21 mouse cellular contexts compared by ENCODE assay signal in the genomic region with DNA sequence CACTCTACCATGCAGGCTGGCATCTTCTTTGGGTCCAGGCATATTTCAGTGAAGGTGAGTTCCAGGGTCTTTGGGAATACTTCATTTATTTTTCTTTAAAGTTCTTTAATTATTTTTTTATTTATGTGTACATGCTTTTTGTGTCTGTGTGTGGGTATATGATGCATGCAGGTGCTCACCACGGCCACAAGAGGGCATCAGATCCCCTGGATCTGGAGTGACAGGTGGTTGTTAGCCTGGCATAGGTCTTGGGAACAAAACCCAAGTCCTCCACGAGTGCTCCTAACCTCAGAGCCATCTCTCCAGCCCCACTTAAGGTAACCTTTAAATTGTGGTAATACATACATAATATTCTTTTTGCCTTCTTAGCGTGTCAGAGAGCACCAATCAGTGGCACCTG. TPM values are rescaled to one million over a fixed set of nuclear protein-coding genes. Genes with fewer than 3 reads are reported as not detected.
DNase-seq lines count a peak whose midpoint lies in the region; ATAC-seq and TF ChIP-seq lines count a peak whose summit lies in the region.
"Had no signal": no experiment of that assay in that cellular context is flagged by ENCODE, and none has a peak within 500 bp of the region (broad histone marks: within the 10 kb centered on the region; RNA-seq: fewer than 3 reads in every experiment).

No protein-coding gene starts in this region.

- intact Hi-C loops in heart, postnatal 10 days (cut with DNase I) = no loop called here

- no peak overlapping the region for H3K4me3 ChIP-seq in forebrain, postnatal 0 days (ENCODE audit: low read depth, low read length)
- H3K4me3 ChIP-seq in forebrain, embryonic 16.5 days (replicated peaks; ENCODE audit: low read length) = no peak overlapping the region
- H3K4me3 ChIP-seq in kidney, postnatal 0 days (replicated peaks; ENCODE audit: low read depth, low read length) = no peak overlapping the region
- no peak overlapping the region for H3K4me3 ChIP-seq in kidney, embryonic 14.5 days (ENCODE audit: low read length)
- no peak overlapping the region for H3K4me3 ChIP-seq in midbrain, postnatal 0 days (ENCODE audit: low read depth, low read length)
- no peak overlapping the region for H3K4me3 ChIP-seq in midbrain, embryonic 14.5 days (replicated peaks; ENCODE audit: low read depth, low read length)
- no peak overlapping the region for H3K4me3 ChIP-seq in stomach, postnatal 0 days (ENCODE audit: low read depth, low read length)
- H3K4me3 ChIP-seq: embryonic facial prominence, embryonic 10.5 days; heart, embryonic 10.5 days; limb, embryonic 12.5 days; myocyte had no signal

- no peaks in the 10 kb centered on the region for H3K36me3 ChIP-seq in forebrain, postnatal 0 days (ENCODE audit: insufficient read depth)
- H3K36me3 ChIP-seq in forebrain, embryonic 16.5 days (ENCODE audit: control insufficient read depth, insufficient read depth) = no peaks in the 10 kb centered on the region
- H3K36me3 ChIP-seq in kidney, postnatal 0 days (ENCODE audit: insufficient read depth, low read length) = no peaks in the 10 kb centered on the region
- no peaks in the 10 kb centered on the region for H3K36me3 ChIP-seq in kidney, embryonic 14.5 days (ENCODE audit: control insufficient read depth, insufficient read depth, low read length)
- no peaks in the 10 kb centered on the region for H3K36me3 ChIP-seq in midbrain, postnatal 0 days (ENCODE audit: insufficient read depth, low read length)
- no peaks in the 10 kb centered on the region for H3K36me3 ChIP-seq in midbrain, embryonic 14.5 days (ENCODE audit: control insufficient read depth, insufficient read depth, low read length)
- no peaks in the 10 kb centered on the region for H3K36me3 ChIP-seq in stomach, postnatal 0 days (ENCODE audit: control insufficient read depth, insufficient read depth, low read length)
- H3K36me3 ChIP-seq: embryonic facial prominence, embryonic 10.5 days; heart, embryonic 10.5 days; limb, embryonic 12.5 days had no signal

- WGBS in forebrain, postnatal 0 days = 78% methylated on average over 3 of the region's 3 CpGs
- 78% methylated on average over 3 of the region's 3 CpGs for WGBS in forebrain, embryonic 16.5 days
- 80% methylated on average over 3 of the region's 3 CpGs for WGBS in kidney, postnatal 0 days
- 76% methylated on average over 3 of the region's 3 CpGs for WGBS in kidney, embryonic 14.5 days
- 84% methylated on average over 3 of the region's 3 CpGs for whole genome bisulfite sequencing in midbrain, postnatal 0 days
- 76% methylated on average over 3 of the region's 3 CpGs for WGBS in midbrain, embryonic 14.5 days
- WGBS in stomach, postnatal 0 days = 74% methylated on average over 3 of the region's 3 CpGs

- no peak overlapping the region for H3K9ac ChIP-seq in forebrain, postnatal 0 days
- no peak overlapping the region for H3K9ac ChIP-seq in forebrain, embryonic 16.5 days (replicated peaks; ENCODE audit: low read depth, low read length)
- no peak overlapping the region for H3K9ac ChIP-seq in kidney, postnatal 0 days (ENCODE audit: low read depth, low read length)
- H3K9ac ChIP-seq in kidney, embryonic 14.5 days (ENCODE audit: low read depth, low read length) = no peak overlapping the region
- no peak overlapping the region for H3K9ac ChIP-seq in midbrain, postnatal 0 days (replicated peaks; ENCODE audit: low read length, poor library complexity, severe bottlenecking)
- no peak overlapping the region for H3K9ac ChIP-seq in midbrain, embryonic 14.5 days (replicated peaks; ENCODE audit: low read length)
- no peak overlapping the region for H3K9ac ChIP-seq in stomach, postnatal 0 days (ENCODE audit: low read length)
- H3K9ac ChIP-seq: limb, embryonic 12.5 days had no signal

- no peaks in the 10 kb centered on the region for H3K27me3 ChIP-seq in forebrain, postnatal 0 days (ENCODE audit: insufficient read depth, low read length)
- no peaks in the 10 kb centered on the region for H3K27me3 ChIP-seq in forebrain, embryonic 16.5 days (replicated peaks; ENCODE audit: control insufficient read depth, insufficient read depth, low read length)
- H3K27me3 ChIP-seq in kidney, postnatal 0 days (ENCODE audit: insufficient read depth, low read length) = no peaks in the 10 kb centered on the region
- no peaks in the 10 kb centered on the region for H3K27me3 ChIP-seq in kidney, embryonic 14.5 days (ENCODE audit: control insufficient read depth, insufficient read depth, low read length)
- H3K27me3 ChIP-seq in midbrain, postnatal 0 days (ENCODE audit: insufficient read depth, low read length) = no peaks in the 10 kb centered on the region
- H3K27me3 ChIP-seq in midbrain, embryonic 14.5 days (ENCODE audit: control insufficient read depth, insufficient read depth, low read length) = no peaks in the 10 kb centered on the region
- H3K27me3 ChIP-seq in stomach, postnatal 0 days (ENCODE audit: control insufficient read depth, insufficient read depth, low read length) = no peaks in the 10 kb centered on the region
- H3K27me3 ChIP-seq: limb, embryonic 12.5 days had no signal

- ATAC-seq in forebrain, postnatal 0 days = no peak
- no peak for ATAC-seq in forebrain, embryonic 16.5 days
- ATAC-seq in kidney, postnatal 0 days (replicated peaks; ENCODE audit: low FRiP score, low read depth) = no peak
- no peak for ATAC-seq in kidney, embryonic 14.5 days (ENCODE audit: low FRiP score, low TSS enrichment)
- no peak for ATAC-seq in midbrain, postnatal 0 days (ENCODE audit: low FRiP score)
- no peak for ATAC-seq in midbrain, embryonic 14.5 days (ENCODE audit: low FRiP score, low TSS enrichment)
- no peak for ATAC-seq in stomach, postnatal 0 days (ENCODE audit: low FRiP score, low TSS enrichment)

- no peaks in the 10 kb centered on the region for H3K4me1 ChIP-seq in forebrain, postnatal 0 days (ENCODE audit: insufficient read depth)
- no peaks in the 10 kb centered on the region for H3K4me1 ChIP-seq in forebrain, embryonic 16.5 days (replicated peaks; ENCODE audit: control insufficient read depth, insufficient read depth, low read length)
- H3K4me1 ChIP-seq in kidney, postnatal 0 days (replicated peaks; ENCODE audit: insufficient read depth, low read length) = no peaks in the 10 kb centered on the region; the same call in 1 of the 2 replicates
- H3K4me1 ChIP-seq in kidney, embryonic 14.5 days (ENCODE audit: control insufficient read depth, insufficient read depth, low read length) = no peaks in the 10 kb centered on the region
- H3K4me1 ChIP-seq in midbrain, postnatal 0 days (ENCODE audit: insufficient read depth, low read length) = no peaks in the 10 kb centered on the region
- 0 out of 2 replicates have a peak, but pooled peaks cover 3% of the 10 kb centered on the region for H3K4me1 ChIP-seq in midbrain, embryonic 14.5 days (ENCODE audit: control insufficient read depth, insufficient read depth, low read length)
- H3K4me1 ChIP-seq in stomach, postnatal 0 days (replicated peaks; ENCODE audit: control insufficient read depth, insufficient read depth) = no peaks in the 10 kb centered on the region
- H3K4me1 ChIP-seq: heart, embryonic 10.5 days had no signal

- no peak for DNase-seq in forebrain, postnatal 0 days
- DNase-seq in kidney, postnatal 0 days (ENCODE audit: low spot score) = no peak
- no peak for DNase-seq in midbrain, postnatal 0 days (ENCODE audit: low spot score)
- no peak for DNase-seq in midbrain, embryonic 14.5 days
- DNase-seq in stomach, postnatal 0 days (ENCODE audit: low spot score) = no peak
- DNase-seq in heart, postnatal 10 days = no peak
- DNase-seq: adrenal gland, postnatal 25 days; cerebellum, postnatal 36 days; gastrocnemius, postnatal 14 days; kidney, adult 8-10 months; thymus, postnatal 14 days had no signal

- no peak overlapping the region for H3K4me2 ChIP-seq in forebrain, postnatal 0 days (ENCODE audit: low read depth)
- H3K4me2 ChIP-seq in forebrain, embryonic 16.5 days (ENCODE audit: low read length) = no peak overlapping the region
- no peak overlapping the region for H3K4me2 ChIP-seq in kidney, postnatal 0 days (ENCODE audit: low read length)
- H3K4me2 ChIP-seq in kidney, embryonic 14.5 days (replicated peaks; ENCODE audit: low read depth, low read length) = no peak overlapping the region
- H3K4me2 ChIP-seq in midbrain, postnatal 0 days (ENCODE audit: low read depth, low read length, poor library complexity, severe bottlenecking) = no peak overlapping the region
- no peak overlapping the region for H3K4me2 ChIP-seq in midbrain, embryonic 14.5 days (ENCODE audit: low read length)
- no peak overlapping the region for H3K4me2 ChIP-seq in stomach, postnatal 0 days (replicated peaks; ENCODE audit: low read depth)
- H3K4me2 ChIP-seq: limb, embryonic 12.5 days had no signal

- H3K9me3 ChIP-seq in forebrain, postnatal 0 days (ENCODE audit: low read length) = no peaks in the 10 kb centered on the region
- no peaks in the 10 kb centered on the region; the same call in 1 of the 2 replicates for H3K9me3 ChIP-seq in forebrain, embryonic 16.5 days (ENCODE audit: control insufficient read depth, low read length)
- H3K9me3 ChIP-seq in kidney, postnatal 0 days (replicated peaks; ENCODE audit: low read length) = no peaks in the 10 kb centered on the region
- H3K9me3 ChIP-seq in kidney, embryonic 14.5 days (ENCODE audit: control insufficient read depth, low read length) = no peaks in the 10 kb centered on the region; the same call in 1 of the 2 replicates
- no peaks in the 10 kb centered on the region for H3K9me3 ChIP-seq in midbrain, postnatal 0 days (ENCODE audit: low read length)
- H3K9me3 ChIP-seq in midbrain, embryonic 14.5 days (ENCODE audit: control insufficient read depth, low read length) = no peaks in the 10 kb centered on the region
- H3K9me3 ChIP-seq in stomach, postnatal 0 days (ENCODE audit: control insufficient read depth, low read length) = no peaks in the 10 kb centered on the region
- H3K9me3 ChIP-seq: limb, embryonic 12.5 days had no signal

- TF ChIP-seq EP300 in stomach, postnatal 0 days (optimal IDR thresholded peaks at IDR 0.05) = no peak

- H3K27ac ChIP-seq in forebrain, postnatal 0 days (ENCODE audit: low read depth, low read length) = no peak overlapping the region
- H3K27ac ChIP-seq in forebrain, embryonic 16.5 days (ENCODE audit: low read length) = no peak overlapping the region
- no peak overlapping the region for H3K27ac ChIP-seq in kidney, postnatal 0 days
- no peak overlapping the region for H3K27ac ChIP-seq in kidney, embryonic 14.5 days (ENCODE audit: low read depth, low read length)
- no peak overlapping the region for H3K27ac ChIP-seq in midbrain, postnatal 0 days (ENCODE audit: low read depth, low read length)
- H3K27ac ChIP-seq in midbrain, embryonic 14.5 days (replicated peaks; ENCODE audit: low read depth, low read length) = no peak overlapping the region
- H3K27ac ChIP-seq in stomach, postnatal 0 days (replicated peaks) = no peak overlapping the region
- H3K27ac ChIP-seq: embryonic facial prominence, embryonic 10.5 days; heart, embryonic 10.5 days; limb, embryonic 12.5 days had no signal

- TF ChIP-seq CTCF in forebrain, postnatal 0 days (IDR thresholded peaks at IDR 0.05; ENCODE audit: low read depth) = peak; percentile 40
- peak; percentile 37; the same call in 1 of the 2 replicates for TF ChIP-seq CTCF in kidney, postnatal 0 days (IDR thresholded peaks at IDR 0.05; ENCODE audit: low read depth)
- TF ChIP-seq CTCF in midbrain, postnatal 0 days (IDR thresholded peaks at IDR 0.05) = peak; percentile 46; the same call in 1 of the 2 replicates
- TF ChIP-seq CTCF in stomach, postnatal 0 days (IDR thresholded peaks at IDR 0.05; ENCODE audit: low read depth) = peak; percentile 45

RNA-seq across cellular contexts. Expression of gene Kcng4, which starts 10.7 kb away (rescaled TPM):
- total RNA-seq in forebrain, postnatal 0 days (2014; rRNA removed) = 0.38 and 1.5 TPM in 2 replicates
- polyA plus RNA-seq in forebrain, postnatal 0 days (2015; fragmentation: Nextera tagmentation; extraction: Ambion mirVana) = 0.34 and 0.90 TPM in 2 replicates
- not detected in 2 replicates for polyA plus RNA-seq in forebrain, embryonic 16.5 days (2015; fragmentation: Nextera tagmentation; extraction: Ambion mirVana)
- polyA plus RNA-seq in kidney, postnatal 0 days (2015; fragmentation: Nextera tagmentation; extraction: Ambion mirVana) = 0.14 and 0.28 TPM in 2 replicates
- polyA plus RNA-seq in kidney, embryonic 14.5 days (2014; fragmentation: Nextera tagmentation; extraction: Ambion mirVana) = 0.22 TPM in 1 of 2 replicates, not detected in the other
- total RNA-seq in midbrain, postnatal 0 days (2014; rRNA removed) = 0.61 and 1.6 TPM in 2 replicates
- 0.27 and 0.28 TPM in 2 replicates for polyA plus RNA-seq in midbrain, postnatal 0 days (2015; fragmentation: Nextera tagmentation; extraction: Ambion mirVana)
- 0.15 and 0.55 TPM in 2 replicates for polyA plus RNA-seq in midbrain, embryonic 14.5 days (2014; fragmentation: Nextera tagmentation; extraction: Ambion mirVana)
- 0.49 and 0.52 TPM in 2 replicates for polyA plus RNA-seq in stomach, postnatal 0 days (2015; fragmentation: Nextera tagmentation; extraction: Ambion mirVana)
- under 1 TPM in 1 of 2 experiments, not detected in 1; 0.10 TPM for total RNA-seq in heart, postnatal 10 days (2021)
- total RNA-seq: hematopoietic stem cell, adult 5-6 weeks; neutrophil, adult 5-6 weeks had no signal
- polyA plus RNA-seq: heart, embryonic 10.5 days; myocyte had no signal

RNA-seq across cellular contexts. Expression of gene Wfdc1, which starts 20.0 kb away (rescaled TPM):
- 8.6 and 8.9 TPM in 2 replicates for total RNA-seq in forebrain, postnatal 0 days (2014; rRNA removed)
- polyA plus RNA-seq in forebrain, postnatal 0 days (2015; fragmentation: Nextera tagmentation; extraction: Ambion mirVana) = 8.3 and 9.0 TPM in 2 replicates
- 3.5 and 4.2 TPM in 2 replicates for polyA plus RNA-seq in forebrain, embryonic 16.5 days (2015; fragmentation: Nextera tagmentation; extraction: Ambion mirVana)
- polyA plus RNA-seq in kidney, postnatal 0 days (2015; fragmentation: Nextera tagmentation; extraction: Ambion mirVana) = 6.2 and 6.9 TPM in 2 replicates
- 1.8 and 1.9 TPM in 2 replicates for polyA plus RNA-seq in kidney, embryonic 14.5 days (2014; fragmentation: Nextera tagmentation; extraction: Ambion mirVana)
- total RNA-seq in midbrain, postnatal 0 days (2014; rRNA removed) = 8.5 and 13.5 TPM in 2 replicates
- 11.6 and 11.8 TPM in 2 replicates for polyA plus RNA-seq in midbrain, postnatal 0 days (2015; fragmentation: Nextera tagmentation; extraction: Ambion mirVana)
- 2.3 and 3.4 TPM in 2 replicates for polyA plus RNA-seq in midbrain, embryonic 14.5 days (2014; fragmentation: Nextera tagmentation; extraction: Ambion mirVana)
- polyA plus RNA-seq in stomach, postnatal 0 days (2015; fragmentation: Nextera tagmentation; extraction: Ambion mirVana) = 58.0 and 61.0 TPM in 2 replicates
- total RNA-seq in heart, postnatal 10 days (2021) = 10 to 100 TPM; 45.0 to 47.4 TPM
- total RNA-seq: hematopoietic stem cell, adult 5-6 weeks; neutrophil, adult 5-6 weeks had no signal
- polyA plus RNA-seq: limb, embryonic 12.5 days had no signal

RNA-seq across cellular contexts. Expression of gene Adad2, which starts 33.6 kb away (rescaled TPM):
- not detected in 2 replicates for total RNA-seq in forebrain, postnatal 0 days (2014; rRNA removed)
- 0.09 and 0.16 TPM in 2 replicates for polyA plus RNA-seq in forebrain, postnatal 0 days (2015; fragmentation: Nextera tagmentation; extraction: Ambion mirVana)
- not detected in 2 replicates for polyA plus RNA-seq in forebrain, embryonic 16.5 days (2015; fragmentation: Nextera tagmentation; extraction: Ambion mirVana)
- polyA plus RNA-seq in kidney, postnatal 0 days (2015; fragmentation: Nextera tagmentation; extraction: Ambion mirVana) = not detected in 2 replicates
- polyA plus RNA-seq in kidney, embryonic 14.5 days (2014; fragmentation: Nextera tagmentation; extraction: Ambion mirVana) = 0.29 TPM in 1 of 2 replicates, not detected in the other
- 0.33 and 1.0 TPM in 2 replicates for total RNA-seq in midbrain, postnatal 0 days (2014; rRNA removed)
- 0.22 and 0.23 TPM in 2 replicates for polyA plus RNA-seq in midbrain, postnatal 0 days (2015; fragmentation: Nextera tagmentation; extraction: Ambion mirVana)
- 0.21 and 0.32 TPM in 2 replicates for polyA plus RNA-seq in midbrain, embryonic 14.5 days (2014; fragmentation: Nextera tagmentation; extraction: Ambion mirVana)
- polyA plus RNA-seq in stomach, postnatal 0 days (2015; fragmentation: Nextera tagmentation; extraction: Ambion mirVana) = not detected in 2 replicates
- total RNA-seq in heart, postnatal 10 days (2021) = not detected
- total RNA-seq: adrenal gland, postnatal 25 days; gastrocnemius, postnatal 14 days; hematopoietic stem cell, adult 5-6 weeks; neutrophil, adult 5-6 weeks had no signal
- polyA plus RNA-seq: heart, embryonic 10.5 days; lung, embryonic 16.5 days; myocyte; stomach, embryonic 14.5 days had no signal

RNA-seq across cellular contexts. Expression of gene Taf1c, which starts 41.2 kb away (rescaled TPM):
- total RNA-seq in forebrain, postnatal 0 days (2014; rRNA removed) = 17.6 and 21.1 TPM in 2 replicates
- 10.1 and 10.9 TPM in 2 replicates for polyA plus RNA-seq in forebrain, postnatal 0 days (2015; fragmentation: Nextera tagmentation; extraction: Ambion mirVana)
- polyA plus RNA-seq in forebrain, embryonic 16.5 days (2015; fragmentation: Nextera tagmentation; extraction: Ambion mirVana) = 19.3 and 19.4 TPM in 2 replicates
- 8.3 and 8.7 TPM in 2 replicates for polyA plus RNA-seq in kidney, postnatal 0 days (2015; fragmentation: Nextera tagmentation; extraction: Ambion mirVana)
- polyA plus RNA-seq in kidney, embryonic 14.5 days (2014; fragmentation: Nextera tagmentation; extraction: Ambion mirVana) = 9.7 and 13.0 TPM in 2 replicates
- total RNA-seq in midbrain, postnatal 0 days (2014; rRNA removed) = 20.1 and 22.5 TPM in 2 replicates
- polyA plus RNA-seq in midbrain, postnatal 0 days (2015; fragmentation: Nextera tagmentation; extraction: Ambion mirVana) = 9.6 and 10.2 TPM in 2 replicates
- polyA plus RNA-seq in midbrain, embryonic 14.5 days (2014; fragmentation: Nextera tagmentation; extraction: Ambion mirVana) = 14.6 and 16.6 TPM in 2 replicates
- polyA plus RNA-seq in stomach, postnatal 0 days (2015; fragmentation: Nextera tagmentation; extraction: Ambion mirVana) = 5.9 and 6.2 TPM in 2 replicates
- total RNA-seq in heart, postnatal 10 days (2021) = 1 to 10 TPM; 3.9 to 4.7 TPM

RNA-seq across cellular contexts. Expression of gene Atp2c2, which starts 53.6 kb away (rescaled TPM):
- total RNA-seq in forebrain, postnatal 0 days (2014; rRNA removed) = not detected in 2 replicates
- 0.15 and 0.22 TPM in 2 replicates for polyA plus RNA-seq in forebrain, postnatal 0 days (2015; fragmentation: Nextera tagmentation; extraction: Ambion mirVana)
- 0.06 and 0.14 TPM in 2 replicates for polyA plus RNA-seq in forebrain, embryonic 16.5 days (2015; fragmentation: Nextera tagmentation; extraction: Ambion mirVana)
- 1.3 and 1.6 TPM in 2 replicates for polyA plus RNA-seq in kidney, postnatal 0 days (2015; fragmentation: Nextera tagmentation; extraction: Ambion mirVana)
- 0.97 and 1.2 TPM in 2 replicates for polyA plus RNA-seq in kidney, embryonic 14.5 days (2014; fragmentation: Nextera tagmentation; extraction: Ambion mirVana)
- total RNA-seq in midbrain, postnatal 0 days (2014; rRNA removed) = 0.28 and 0.82 TPM in 2 replicates
- polyA plus RNA-seq in midbrain, postnatal 0 days (2015; fragmentation: Nextera tagmentation; extraction: Ambion mirVana) = 0.83 and 1.1 TPM in 2 replicates
- polyA plus RNA-seq in midbrain, embryonic 14.5 days (2014; fragmentation: Nextera tagmentation; extraction: Ambion mirVana) = 0.08 and 0.11 TPM in 2 replicates
- 7.7 and 8.8 TPM in 2 replicates for polyA plus RNA-seq in stomach, postnatal 0 days (2015; fragmentation: Nextera tagmentation; extraction: Ambion mirVana)
- total RNA-seq in heart, postnatal 10 days (2021) = not detected
- total RNA-seq: hematopoietic stem cell, adult 5-6 weeks; neutrophil, adult 5-6 weeks had no signal
